Mouse (Mus musculus): ENCODE measurements around the gene BC004004.
"Not testable (repeated sequence)": the region's sequence is repeated elsewhere in the genome, so short reads cannot be mapped to it uniquely, and the experiment has no call there.

BC004004 gene

GRCm38 (mm10) chr17:29343241-29343640 lies 74.7 kb downstream of the BC004004 start:
- no peak for DNase-seq (ENCODE audit: low read depth in 1 of 2, low spot score in 2 of 2)

GRCm38 (mm10) chr17:29345272-29345671 lies 76.7 kb downstream of the BC004004 start:
- DNase-seq (ENCODE audit: low read depth in 1 of 2, low spot score in 2 of 2), result no peak

GRCm38 (mm10) chr17:29346496-29347125 lies 78.0 kb downstream of the BC004004 start:
- no peak for DNase-seq (ENCODE audit: low read depth in 1 of 2, low spot score in 2 of 2)

GRCm38 (mm10) chr17:29347126-29347644 lies 78.6 kb downstream of the BC004004 start:
- no peak for DNase-seq (ENCODE audit: low read depth in 1 of 2, low spot score in 2 of 2)

GRCm38 (mm10) chr17:29347645-29348256 lies 79.2 kb downstream of the BC004004 start, which contains the start of gene Mtch1:
TSS of gene Mtch1 (minus strand) at chr17:29347934.
- peak; percentile 96 to 99 for DNase-seq (ENCODE audit: low read depth in 1 of 2, low spot score in 2 of 2)

- no peak for DNase-seq (ENCODE audit: low read depth in 1 of 2, low spot score in 2 of 2)
These were observed 80.4 kb downstream of the BC004004 start for GRCm38 (mm10) chr17:29348996-29349395.

DNA sequence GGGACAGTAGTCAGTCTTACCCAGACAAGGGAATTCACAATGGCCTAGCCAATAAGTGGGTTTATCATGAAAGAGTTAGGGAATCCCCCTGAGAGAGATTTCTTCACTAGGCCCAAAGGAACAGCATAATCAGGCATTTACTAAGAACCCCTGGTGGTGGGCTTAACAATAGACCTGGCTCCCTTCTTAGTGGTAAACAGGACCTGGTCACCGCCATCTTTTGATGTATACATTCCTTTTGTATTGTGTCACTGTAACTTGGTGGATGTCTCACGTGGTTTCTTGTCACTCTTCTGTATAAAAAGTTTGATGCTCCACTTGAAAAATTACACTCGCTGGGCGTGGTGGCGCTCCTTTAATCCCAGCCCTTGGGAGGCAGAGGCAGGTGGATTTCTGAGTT lies 82.5 kb downstream of the BC004004 start:
- DNase-seq (ENCODE audit: low read depth in 1 of 2, low spot score in 2 of 2), result not testable (repeated sequence)

- no peak for DNase-seq (ENCODE audit: low read depth in 1 of 2, low spot score in 2 of 2)
These were observed 86.9 kb downstream of the BC004004 start for GRCm38 (mm10) chr17:29355461-29355840.

GRCm38 (mm10) chr17:29355841-29356478 lies 87.4 kb downstream of the BC004004 start:
- no peak for DNase-seq (ENCODE audit: low read depth in 1 of 2, low spot score in 2 of 2)

DNA sequence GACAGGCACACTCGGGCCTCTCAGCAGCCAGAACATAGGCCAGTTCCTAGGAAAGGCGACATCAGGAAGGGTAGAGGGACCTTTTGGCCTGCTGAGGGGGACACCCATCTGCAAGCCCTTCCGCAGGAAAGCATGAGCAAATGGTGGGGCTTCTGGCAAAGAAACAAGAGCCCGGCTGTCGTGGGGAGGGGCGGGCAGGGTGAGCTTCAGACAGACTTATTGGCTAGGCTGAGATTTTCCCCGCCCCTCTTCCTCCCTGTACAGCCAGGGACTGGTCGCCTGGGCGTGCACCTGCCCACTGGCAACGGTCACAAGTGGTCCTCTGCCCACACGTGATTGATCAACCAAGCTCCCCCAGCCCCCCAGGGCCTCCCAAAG lies 87.9 kb downstream of the BC004004 start:
- no peak for DNase-seq (ENCODE audit: low read depth in 1 of 2, low spot score in 2 of 2)

DNA sequence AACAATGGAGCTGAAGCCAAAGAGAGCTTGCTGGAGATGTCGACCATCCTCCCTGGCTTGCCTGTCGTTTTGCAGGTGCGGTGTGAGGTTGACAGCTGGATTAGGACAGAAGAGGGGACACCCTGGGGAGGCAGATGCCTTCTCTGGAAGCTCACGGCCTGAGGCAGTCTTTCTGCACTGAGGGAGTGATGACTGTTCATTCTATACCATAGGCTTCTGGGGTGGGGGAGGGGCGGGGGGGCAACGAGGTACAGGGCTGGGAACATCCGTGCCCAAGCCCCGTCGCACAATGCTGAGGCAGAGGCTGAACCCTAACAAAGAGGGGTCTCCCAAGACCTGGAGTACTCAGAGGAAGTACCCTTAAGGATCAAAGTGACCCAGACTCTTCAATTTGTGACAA lies 88.3 kb downstream of the BC004004 start:
- DNase-seq (ENCODE audit: low read depth in 1 of 2, low spot score in 2 of 2), result no peak

GRCm38 (mm10) chr17:29358928-29359327 lies 90.3 kb downstream of the BC004004 start:
- DNase-seq (ENCODE audit: low read depth in 1 of 2, low spot score in 2 of 2), result no peak

DNA sequence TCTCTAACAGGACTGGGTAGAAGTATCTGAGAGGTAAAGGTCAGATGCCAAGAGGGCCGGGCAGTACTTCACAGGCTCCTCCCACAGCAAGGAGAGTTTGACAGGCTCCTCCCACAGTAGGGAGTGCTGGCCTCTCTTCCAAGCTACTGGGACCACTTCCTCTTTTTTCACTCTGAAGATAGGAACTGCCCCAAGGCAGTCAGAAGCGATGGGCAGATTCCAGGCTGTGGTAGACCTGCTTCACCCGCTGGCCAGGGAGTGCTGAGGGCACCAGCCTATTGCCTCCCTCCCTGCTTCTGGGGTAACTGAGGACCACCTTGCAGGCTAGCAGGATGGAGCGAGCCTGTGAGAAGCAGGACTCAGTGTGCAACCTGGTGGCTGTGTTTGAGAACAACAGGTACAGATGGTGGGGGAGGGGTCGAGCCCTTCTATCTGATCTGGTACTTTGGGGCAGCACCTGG lies 92.2 kb downstream of the BC004004 start, which contains the start of gene Fgd2:
Fgd2 (plus strand) TSS at position 154 of the 461 bp plus-strand sequence.
- peak; percentile 33 to 50 for DNase-seq (ENCODE audit: low read depth in 1 of 2, low spot score in 2 of 2)

DNA sequence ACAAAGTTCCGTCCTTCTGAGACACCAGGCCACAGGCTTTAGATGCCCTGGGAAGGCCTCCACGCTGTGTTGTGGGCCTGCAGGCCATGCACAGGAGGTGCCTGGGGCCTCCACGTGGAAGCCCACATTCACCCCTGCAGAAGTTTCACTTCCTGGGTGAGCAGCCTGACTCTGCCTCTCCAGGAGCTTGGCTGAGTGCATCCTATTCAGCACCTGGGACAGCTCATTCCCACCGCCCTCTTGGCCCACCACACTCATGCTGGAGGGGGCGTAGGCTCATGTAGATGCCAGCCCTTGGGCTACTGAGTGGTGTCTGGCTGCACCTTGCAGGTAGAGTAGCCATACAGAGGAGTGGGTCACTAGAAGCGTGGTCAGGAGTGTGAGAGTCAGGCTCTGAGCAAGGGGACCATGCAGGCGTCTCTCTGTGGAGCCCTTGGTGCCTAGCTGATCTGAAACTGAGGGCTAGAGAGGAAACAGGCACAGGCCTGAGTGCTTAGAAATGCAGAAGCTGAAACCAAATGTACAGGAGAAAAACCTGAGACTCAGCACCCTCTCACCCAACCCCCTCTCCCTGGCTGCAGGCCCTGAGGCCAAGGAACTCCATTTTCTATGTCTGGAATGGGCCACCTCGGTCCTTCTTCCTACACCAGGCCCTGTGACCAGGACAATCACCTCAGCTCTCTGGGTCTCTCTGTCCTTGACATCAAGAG lies 93.5 kb downstream of the BC004004 start:
- DNase-seq (ENCODE audit: low read depth in 1 of 2, low spot score in 2 of 2), result peak; percentile 42

DNA sequence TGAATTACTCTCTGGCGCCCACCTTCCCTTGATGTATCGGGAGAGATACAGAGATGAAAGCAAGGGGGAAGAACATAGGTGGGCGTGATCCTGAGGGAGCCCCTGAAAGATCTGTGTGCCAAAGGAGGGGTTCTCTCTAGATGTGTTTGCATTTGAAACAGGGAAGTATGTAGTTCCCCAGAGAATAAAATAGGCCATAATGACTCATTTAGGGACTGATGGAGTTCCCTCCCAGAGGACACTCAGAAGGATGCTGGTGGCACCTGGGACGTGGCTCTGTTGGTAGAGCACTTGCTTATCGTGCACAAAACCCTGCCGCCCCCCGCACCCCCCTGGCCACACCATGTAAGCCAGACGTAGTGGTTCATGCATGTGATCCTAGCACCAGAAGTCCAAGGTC lies 94.5 kb downstream of the BC004004 start:
- no peak for DNase-seq (ENCODE audit: low read depth in 1 of 2, low spot score in 2 of 2)

Data from monocyte, adult 2 months (primary cell).